Mouse (Mus musculus): ENCODE results near the gene Xrcc1. TPM values are rescaled to one million over a fixed set of nuclear protein-coding genes. Genes with fewer than 3 reads are reported as not detected.

The Xrcc1 gene
- total RNA-seq, 2 experiments from 2014 or later, result 17.1 to 21.4 TPM

GRCm38 (mm10) chr7:24561450-24561849 lies 15.4 kb downstream of the Xrcc1 start:
- intact Hi-C loops (cut with DNase I), result no loop called here
- DNase-seq, result no peak

GRCm38 (mm10) chr7:24563191-24563836 lies 17.2 kb downstream of the Xrcc1 start:
- no peak for DNase-seq
- intact Hi-C loops (cut with DNase I), result no loop called here

- intact Hi-C loops (cut with DNase I), result loop anchor here (2.0 kb wide), 1 partner anchor 89 kb away; no protein-coding TSS in a partner anchor
- DNase-seq, result no peak
Observed at GRCm38 (mm10) chr7:24563837-24564206, 17.7 kb downstream of the Xrcc1 start.

GRCm38 (mm10) chr7:24564607-24565265 lies 18.6 kb downstream of the Xrcc1 start:
- DNase-seq, result peak; percentile 50 to 69
- intact Hi-C loops (cut with DNase I), result loop anchor here (2.0 kb wide), 1 partner anchor 90 kb away; no protein-coding TSS in a partner anchor

- DNase-seq, result no peak
- intact Hi-C loops (cut with DNase I), result loop anchor here (2.0 kb wide), 1 partner anchor 91 kb away; no protein-coding TSS in a partner anchor
Observed at GRCm38 (mm10) chr7:24565627-24566026, 19.5 kb downstream of the Xrcc1 start.

- intact Hi-C loops (cut with DNase I), result no loop called here
- DNase-seq, result no peak
Observed at GRCm38 (mm10) chr7:24566206-24566605, 20.1 kb downstream of the Xrcc1 start.

- intact Hi-C loops (cut with DNase I), result no loop called here
- no peak for DNase-seq
Observed at GRCm38 (mm10) chr7:24568512-24568911, 22.4 kb downstream of the Xrcc1 start.

GRCm38 (mm10) chr7:24571071-24571470 lies 25.0 kb downstream of the Xrcc1 start:
- DNase-seq, result no peak
- intact Hi-C loops (cut with DNase I), result no loop called here

- DNase-seq, result no peak
- intact Hi-C loops (cut with DNase I), result no loop called here
Observed at GRCm38 (mm10) chr7:24572455-24572854, 26.4 kb downstream of the Xrcc1 start.

- intact Hi-C loops (cut with DNase I), result no loop called here
- no peak for DNase-seq
Observed at GRCm38 (mm10) chr7:24574224-24574796, 28.2 kb downstream of the Xrcc1 start.

GRCm38 (mm10) chr7:24577811-24578210 lies 31.7 kb downstream of the Xrcc1 start:
- intact Hi-C loops (cut with DNase I), result no loop called here
- DNase-seq, result no peak

- intact Hi-C loops (cut with DNase I), result no loop called here
- no peak for DNase-seq
Observed at GRCm38 (mm10) chr7:24584876-24585275, 38.8 kb downstream of the Xrcc1 start.

- intact Hi-C loops (cut with DNase I), result no loop called here
Observed at GRCm38 (mm10) chr7:24585995-24586394, 39.9 kb downstream of the Xrcc1 start.

GRCm38 (mm10) chr7:24586828-24587227 lies 40.7 kb downstream of the Xrcc1 start:
- intact Hi-C loops (cut with DNase I), result no loop called here
- no peak for DNase-seq

More at GRCm38 (mm10) chr7:24585995-24586394, 39.9 kb downstream of the Xrcc1 start:
- no peak for DNase-seq

- peak; percentile 40 to 41 for DNase-seq
Observed at GRCm38 (mm10) chr7:24587330-24588105, 41.4 kb downstream of the Xrcc1 start, which contains the start of the genes Ethe1 and Zfp575. TSS of gene Ethe1 (plus strand) at chr7:24587543. TSS of gene Zfp575 (minus strand) at chr7:24587641.

GRCm38 (mm10) chr7:24588336-24588735 lies 42.2 kb downstream of the Xrcc1 start:
- no peak for DNase-seq
- intact Hi-C loops (cut with DNase I), result no loop called here

More at GRCm38 (mm10) chr7:24587330-24588105, 41.4 kb downstream of the Xrcc1 start, which contains the start of the genes Ethe1 and Zfp575:
- intact Hi-C loops (cut with DNase I), result no loop called here

GRCm38 (mm10) chr7:24591735-24592134 lies 45.6 kb downstream of the Xrcc1 start:
- intact Hi-C loops (cut with DNase I), result no loop called here
- DNase-seq, result no peak

GRCm38 (mm10) chr7:24592163-24592562 lies 46.1 kb downstream of the Xrcc1 start:
- intact Hi-C loops (cut with DNase I), result no loop called here
- no peak for DNase-seq

- intact Hi-C loops (cut with DNase I), result no loop called here
- no peak for DNase-seq
Observed at GRCm38 (mm10) chr7:24592781-24593180, 46.7 kb downstream of the Xrcc1 start.

- peak; percentile 65 to 67 for DNase-seq
- intact Hi-C loops (cut with DNase I), result no loop called here
Observed at GRCm38 (mm10) chr7:24593621-24594308, 47.7 kb downstream of the Xrcc1 start.

Measured in gastrocnemius, postnatal 36 days (tissue).